ENCODE assay signal across 15 mouse cellular contexts in genomic region chr7:79506531-79507090, GRCm38 (mm10). TPM values are rescaled to one million over a fixed set of nuclear protein-coding genes. Genes with fewer than 3 reads are reported as not detected.
A peak's percentile ranks its signal among the peaks of the same experiment; 100 is the strongest.
DNase-seq lines count a peak whose midpoint lies in the region; ATAC-seq and TF ChIP-seq lines count a peak whose summit lies in the region.
"Had no signal": no experiment of that assay in that cellular context is flagged by ENCODE, and none has a peak within 500 bp of the region (broad histone marks: within the 10 kb centered on the region; RNA-seq: fewer than 3 reads in every experiment).

No protein-coding gene starts in this region.

- TF ChIP-seq POLR2A in cerebellum, adult 2 months (IDR thresholded peaks at IDR 0.05; ENCODE audit: borderline replicate concordance, insufficient read depth, low read length), result no peak

- peak; percentile 26 to 33 for DNase-seq in cerebellum, adult 2 months
- DNase-seq in cerebellum, postnatal 14 days, result no peak
- DNase-seq in forebrain, embryonic 10.5 days (ENCODE audit: extremely low spot score, low spot score), result no peak
- DNase-seq in heart, postnatal 25 days (ENCODE audit: low spot score), result no peak
- DNase-seq: layer of hippocampus, adult 9-11 months; lung, postnatal 36 days; right cerebral cortex, postnatal 14 days had no signal

- WGBS in cerebellum, adult 2 months, result 42% methylated on average over 6 of the region's 6 CpGs
- WGBS in forebrain, embryonic 10.5 days, result under 1% methylated on average over 6 of the region's 6 CpGs
- WGBS in hindbrain, embryonic 15.5 days, result 3% methylated on average over 6 of the region's 6 CpGs
- 0% methylated on average over 6 of the region's 6 CpGs for WGBS in neural tube, embryonic 12.5 days

- TF ChIP-seq CTCF in cerebellum, adult 2 months (IDR thresholded peaks at IDR 0.05; ENCODE audit: borderline replicate concordance, insufficient read depth, low read depth, low read length), result no peak

- peak overlapping the region; percentile 87 for H3K4me2 ChIP-seq in hindbrain, embryonic 15.5 days
- H3K4me2 ChIP-seq in neural tube, embryonic 12.5 days (replicated peaks), result peak overlapping the region; percentile 90
- H3K4me2 ChIP-seq: embryonic facial prominence, embryonic 13.5 days; heart, embryonic 12.5 days had no signal

- no peaks in the 10 kb centered on the region for H3K27me3 ChIP-seq in cerebellum, adult 2 months (ENCODE audit: control insufficient read depth, insufficient read depth, low read length)
- H3K27me3 ChIP-seq in forebrain, embryonic 10.5 days (ENCODE audit: poor library complexity, severe bottlenecking), result peaks cover 100% of the 10 kb centered on the region
- no peaks in the 10 kb centered on the region for H3K27me3 ChIP-seq in hindbrain, embryonic 15.5 days
- H3K27me3 ChIP-seq in neural tube, embryonic 12.5 days (replicated peaks), result peaks cover 37% of the 10 kb centered on the region

- ATAC-seq in hindbrain, embryonic 15.5 days (ENCODE audit: low FRiP score, low read depth), result no peak
- ATAC-seq in neural tube, embryonic 12.5 days (ENCODE audit: low FRiP score, low read depth), result no peak
- no peak for ATAC-seq in erythroid progenitor cell, adult 5-6 weeks (replicated peaks; ENCODE audit: low FRiP score, poor library complexity, severe bottlenecking)
- ATAC-seq in megakaryocyte progenitor cell, adult 5-6 weeks (replicated peaks; ENCODE audit: poor library complexity), result no peak
- ATAC-seq: intestine, embryonic 16.5 days had no signal

- H3K36me3 ChIP-seq in forebrain, embryonic 10.5 days (replicated peaks), result peaks cover 88% of the 10 kb centered on the region
- H3K36me3 ChIP-seq in hindbrain, embryonic 15.5 days, result no peaks in the 10 kb centered on the region
- peaks cover 37% of the 10 kb centered on the region for H3K36me3 ChIP-seq in neural tube, embryonic 12.5 days
- H3K36me3 ChIP-seq: embryonic facial prominence, embryonic 13.5 days; G1E; heart, embryonic 12.5 days had no signal

- H3K9ac ChIP-seq in hindbrain, embryonic 15.5 days, result peak overlapping the region; percentile 99
- H3K9ac ChIP-seq in neural tube, embryonic 12.5 days, result peak overlapping the region; percentile 100
- H3K9ac ChIP-seq: embryonic facial prominence, embryonic 13.5 days; heart, embryonic 12.5 days had no signal

- intact Hi-C loops in heart, postnatal 25 days (cut with DNase I), result no loop called here

- H3K4me3 ChIP-seq in cerebellum, adult 2 months (replicated peaks; ENCODE audit: insufficient read depth, low read depth, low read length), result peak overlapping the region; percentile 61
- peak overlapping the region; percentile 86 for H3K4me3 ChIP-seq in forebrain, embryonic 10.5 days
- peak overlapping the region; percentile 90 for H3K4me3 ChIP-seq in hindbrain, embryonic 15.5 days
- peak overlapping the region; percentile 87 for H3K4me3 ChIP-seq in neural tube, embryonic 12.5 days
- H3K4me3 ChIP-seq: heart, embryonic 12.5 days had no signal

- H3K27ac ChIP-seq in cerebellum, adult 2 months (ENCODE audit: insufficient read depth, low read length), result 0 out of 2 replicates have a peak overlapping the region, but pooled peaks have one; percentile 30
- peak overlapping the region; percentile 98 for H3K27ac ChIP-seq in forebrain, embryonic 10.5 days
- H3K27ac ChIP-seq in hindbrain, embryonic 15.5 days (replicated peaks), result peak overlapping the region; percentile 97
- H3K27ac ChIP-seq in neural tube, embryonic 12.5 days, result peak overlapping the region; percentile 98
- H3K27ac ChIP-seq: embryonic facial prominence, embryonic 13.5 days had no signal

- no peaks in the 10 kb centered on the region for H3K9me3 ChIP-seq in forebrain, embryonic 10.5 days
- H3K9me3 ChIP-seq in hindbrain, embryonic 15.5 days, result no peaks in the 10 kb centered on the region
- no peaks in the 10 kb centered on the region for H3K9me3 ChIP-seq in neural tube, embryonic 12.5 days
- H3K9me3 ChIP-seq: embryonic facial prominence, embryonic 13.5 days; G1E had no signal

- peaks cover 28% of the 10 kb centered on the region for H3K4me1 ChIP-seq in cerebellum, adult 2 months (ENCODE audit: control insufficient read depth, insufficient read depth, low read length)
- H3K4me1 ChIP-seq in forebrain, embryonic 10.5 days, result peaks cover 95% of the 10 kb centered on the region
- H3K4me1 ChIP-seq in hindbrain, embryonic 15.5 days (replicated peaks), result peaks cover 73% of the 10 kb centered on the region
- peaks cover 21% of the 10 kb centered on the region; the same call in 1 of the 2 replicates for H3K4me1 ChIP-seq in neural tube, embryonic 12.5 days

RNA-seq across cellular contexts. Expression of gene Polg, which starts 40.4 kb away (rescaled TPM):
- polyA plus RNA-seq in cerebellum, adult 2 months (2012; rRNA removed), result 69.9 and 72.8 TPM in 2 replicates
- 42.1 and 46.4 TPM in 2 replicates for polyA plus RNA-seq in forebrain, embryonic 10.5 days (2016; fragmentation: Nextera tagmentation; extraction: Ambion mirVana)
- polyA plus RNA-seq in hindbrain, embryonic 15.5 days (2015; fragmentation: Nextera tagmentation; extraction: Ambion mirVana), result 26.5 and 27.0 TPM in 2 replicates
- 45.6 and 48.5 TPM in 2 replicates for polyA plus RNA-seq in neural tube, embryonic 12.5 days (2016; fragmentation: Nextera tagmentation; extraction: Ambion mirVana)
- 14.7 and 28.5 TPM in 2 replicates for total RNA-seq in erythroid progenitor cell, adult 5-6 weeks (2015; ENCODE audit: low replicate concordance)
- total RNA-seq in erythroid progenitor cell, adult 5-6 weeks (2017; ENCODE audit: low replicate concordance), result 50.2 and 51.1 TPM in 2 replicates
- total RNA-seq in heart, postnatal 25 days (2021), result 10 to 100 TPM; 56.9 to 57.3 TPM
- total RNA-seq in megakaryocyte progenitor cell, adult 5-6 weeks (2015), result 21.2 and 22.5 TPM in 2 replicates
- 41.3 and 52.0 TPM in 2 replicates for total RNA-seq in megakaryocyte progenitor cell, adult 5-6 weeks (2017)

Comparison
In these comparisons a context has a peak if more than half of its experiments do, and no peak if none do; other contexts are left out.
1. DNase-seq: peak in cerebellum, adult 2 months (2 of 2); none in cerebellum, postnatal 14 days (0 of 2), forebrain, embryonic 10.5 days (single experiment) and heart, postnatal 25 days (single experiment).
2. H3K27ac ChIP-seq: peak in every context shown above with its lines; median percentile 98 in forebrain, embryonic 10.5 days; 98 in neural tube, embryonic 12.5 days; 97 in hindbrain, embryonic 15.5 days; 30 in cerebellum, adult 2 months.
3. Peak in every context shown above with its lines, with median percentiles within 50 percentile points of each other: H3K4me3 ChIP-seq.